Mouse (Mus musculus): ENCODE results near the gene Hsdl1. TPM values are rescaled to one million over a fixed set of nuclear protein-coding genes. Genes with fewer than 3 reads are reported as not detected.

The Hsdl1 gene
- polyA plus RNA-seq, 2 experiments = 6.9 to 17.0 TPM

DNA sequence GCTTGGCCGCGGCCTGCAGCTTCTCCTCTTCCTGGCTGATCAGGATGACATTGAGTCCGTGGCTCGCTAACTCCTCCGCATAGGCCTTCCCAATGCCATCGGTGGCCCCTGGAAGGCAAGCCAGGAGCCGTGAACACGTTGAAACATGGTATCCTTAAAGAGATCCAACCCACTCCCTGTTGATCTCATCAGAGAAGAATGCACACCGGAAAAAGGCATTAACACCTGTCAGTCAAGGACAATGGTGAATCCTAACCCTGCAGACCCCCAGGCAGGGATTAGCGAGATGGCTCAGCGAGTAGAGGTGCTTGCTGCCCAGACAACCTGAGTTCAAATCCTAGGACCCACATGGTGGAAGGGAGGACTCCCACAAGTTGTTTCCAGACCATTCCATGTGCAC lies 8.6 kb downstream of the Hsdl1 start:
- Histone ChIP-seq H3K4me1 (replicated peaks; ENCODE audit: control insufficient read depth in 2 of 2, insufficient read depth in 2 of 2, low read length in 1 of 2) (no peaks in the 10 kb centered on the region), H3K27me3 (ENCODE audit: control insufficient read depth, insufficient read depth, low read length) (no peaks in the 10 kb centered on the region), H3K9me3 (ENCODE audit: control insufficient read depth, low read length) (no peaks in the 10 kb centered on the region), H3K9ac (replicated peaks) (no peak overlapping the region), H3K4me2 (ENCODE audit: low read depth) (no peak overlapping the region), H3K27ac (no peak overlapping the region), H3K4me3 (ENCODE audit: insufficient read depth in 1 of 2, low read depth in 2 of 2, low read length in 2 of 2) (no peak overlapping the region), H3K36me3 (replicated peaks; ENCODE audit: control insufficient read depth, insufficient read depth, low read depth) (peaks cover 14% of the 10 kb centered on the region)
- TF ChIP-seq CTCF (IDR thresholded peaks at IDR 0.05; ENCODE audit: low read depth) = no peak
- TF ChIP-seq EP300 (IDR thresholded peaks at IDR 0.05; ENCODE audit: low read depth) = no peak
- 81% methylated on average over 11 of the region's 11 CpGs for WGBS (ENCODE audit: insufficient replicate concordance)
- ATAC-seq (ENCODE audit: insufficient read depth) (no peak), DNase-seq (ENCODE audit: low read depth in 3 of 3, low spot score in 3 of 3) (no peak)

DNA sequence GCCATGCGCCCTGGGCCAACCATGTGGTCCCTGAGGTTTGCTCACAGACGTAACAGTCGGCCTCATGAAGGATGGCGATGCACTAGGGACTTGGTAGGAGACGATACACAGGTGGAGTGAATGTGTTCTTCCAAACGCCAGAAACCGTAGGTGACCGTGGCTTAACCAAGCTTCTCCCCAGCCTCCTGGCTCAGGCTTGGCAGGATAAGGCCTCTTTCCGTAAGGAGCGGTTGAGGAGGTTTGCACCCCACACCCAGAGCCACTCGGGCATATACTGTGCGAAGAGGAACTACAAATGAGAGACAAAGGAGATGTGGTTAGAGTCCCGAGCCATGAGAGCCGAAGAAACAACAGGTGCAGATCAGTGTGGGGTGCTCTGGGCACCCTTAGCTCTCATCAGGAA lies 11.1 kb downstream of the Hsdl1 start:
- WGBS (ENCODE audit: insufficient replicate concordance) = 81% methylated on average over 14 of the region's 14 CpGs
- Histone ChIP-seq H3K4me2 (ENCODE audit: low read depth) (no peak overlapping the region), H3K9me3 (ENCODE audit: control insufficient read depth, low read length) (no peaks in the 10 kb centered on the region), H3K9ac (replicated peaks) (no peak overlapping the region), H3K27me3 (ENCODE audit: control insufficient read depth, insufficient read depth, low read length) (no peaks in the 10 kb centered on the region), H3K4me3 (ENCODE audit: insufficient read depth in 1 of 2, low read depth in 2 of 2, low read length in 2 of 2) (no peak overlapping the region), H3K36me3 (replicated peaks; ENCODE audit: control insufficient read depth, insufficient read depth, low read depth) (peaks cover 14% of the 10 kb centered on the region), H3K27ac (no peak overlapping the region), H3K4me1 (replicated peaks; ENCODE audit: control insufficient read depth in 2 of 2, insufficient read depth in 2 of 2, low read length in 1 of 2) (peaks cover 0 to 6% of the 10 kb centered on the region in 2 experiments; a peak in 3 of 4 replicates)
- TF ChIP-seq CTCF (IDR thresholded peaks at IDR 0.05; ENCODE audit: low read depth) (no peak), EP300 (IDR thresholded peaks at IDR 0.05; ENCODE audit: low read depth) (no peak)
- no peak for DNase-seq (ENCODE audit: low read depth in 3 of 3, low spot score in 3 of 3)
- no peak for ATAC-seq (ENCODE audit: insufficient read depth)

DNA sequence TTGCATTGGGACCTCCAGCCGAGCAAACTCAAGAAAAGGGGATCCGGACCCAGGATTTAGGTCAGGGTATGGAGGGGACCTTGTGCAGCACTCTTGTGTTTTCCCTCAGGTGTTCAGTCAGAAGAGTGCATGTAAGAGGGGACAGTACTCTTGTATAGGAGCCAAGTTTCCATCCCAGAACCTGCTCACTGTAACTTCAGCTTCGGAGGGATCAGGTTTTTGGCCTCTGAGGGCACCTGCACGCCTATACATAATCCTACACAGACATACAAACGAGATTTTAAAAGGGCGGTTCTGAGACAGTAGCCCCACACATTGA lies 15.6 kb downstream of the Hsdl1 start:
- Histone ChIP-seq H3K4me2 (ENCODE audit: low read depth) (peak overlapping the region; percentile 76), H3K27me3 (ENCODE audit: control insufficient read depth, insufficient read depth, low read length) (no peaks in the 10 kb centered on the region), H3K36me3 (replicated peaks; ENCODE audit: control insufficient read depth, insufficient read depth, low read depth) (peaks cover 8% of the 10 kb centered on the region), H3K9ac (replicated peaks) (peak overlapping the region; percentile 57), H3K27ac (peak overlapping the region; percentile 7; the same call in 1 of the 2 replicates), H3K4me3 (ENCODE audit: insufficient read depth in 1 of 2, low read depth in 2 of 2, low read length in 2 of 2) (peak overlapping the region; percentile 59 to 78; a peak in 2 of 4 replicates), H3K9me3 (ENCODE audit: control insufficient read depth, low read length) (no peaks in the 10 kb centered on the region), H3K4me1 (replicated peaks; ENCODE audit: control insufficient read depth in 2 of 2, insufficient read depth in 2 of 2, low read length in 1 of 2) (peaks cover 6 to 14% of the 10 kb centered on the region in 2 experiments)
- no peak for DNase-seq (ENCODE audit: low read depth in 3 of 3, low spot score in 3 of 3)
- WGBS (ENCODE audit: insufficient replicate concordance) = 77% methylated on average over 6 of the region's 6 CpGs
- no peak for ATAC-seq (ENCODE audit: insufficient read depth)
- TF ChIP-seq CTCF (IDR thresholded peaks at IDR 0.05; ENCODE audit: low read depth) (no peak), EP300 (IDR thresholded peaks at IDR 0.05; ENCODE audit: low read depth) (no peak)

DNA sequence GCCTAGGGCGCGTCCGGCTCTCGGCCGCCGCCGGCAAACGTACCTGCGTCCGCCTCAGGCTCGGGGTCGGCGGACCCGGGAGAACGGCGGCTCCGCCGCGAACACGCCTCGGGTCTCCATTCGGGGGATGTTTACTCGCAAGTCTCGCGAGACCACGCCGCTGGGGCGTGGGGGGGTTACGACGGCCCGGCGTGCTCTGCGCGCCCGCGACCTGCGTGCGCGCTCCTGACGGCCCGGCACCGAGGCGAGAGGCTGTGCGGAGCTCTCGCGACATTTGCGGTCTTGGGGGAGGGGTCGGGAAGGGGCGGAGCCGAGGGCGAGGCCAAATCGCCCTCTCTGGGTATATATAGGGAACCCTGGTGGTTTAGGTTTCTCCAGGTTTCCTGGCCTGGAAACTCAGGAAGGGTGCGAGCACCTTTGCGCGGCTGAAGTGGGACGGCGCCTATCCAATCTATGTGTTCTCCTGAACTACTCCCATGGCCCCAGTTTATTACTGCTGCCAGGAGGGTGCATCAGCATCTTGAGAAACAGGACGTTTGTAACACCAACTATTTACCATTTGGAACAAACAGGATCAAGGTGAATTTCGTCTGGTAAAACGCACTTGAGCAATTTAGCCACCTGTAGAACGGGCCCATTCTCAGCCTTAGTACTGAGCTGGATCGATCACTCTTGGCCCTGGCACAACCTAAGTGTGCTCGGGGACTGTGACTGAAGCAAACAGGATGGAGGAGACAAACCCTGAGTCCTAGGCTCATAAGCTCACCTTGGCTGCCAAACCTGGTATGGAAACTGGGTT lies 16.2 kb downstream of the Hsdl1 start, which contains the start of gene Mbtps1:
Mbtps1 (minus strand) TSS at position 133 of the 799 bp plus-strand sequence.
- 4% methylated on average over 63 of the region's 63 CpGs for WGBS (ENCODE audit: insufficient replicate concordance)
- peak within 1 kb of the TSS; percentile 76 for H3K4me2 ChIP-seq (ENCODE audit: low read depth)
- peak within 1 kb of the TSS; percentile 78 to 95 for H3K4me3 ChIP-seq (ENCODE audit: insufficient read depth in 1 of 2, low read depth in 2 of 2, low read length in 2 of 2)
- no peaks in the 10 kb centered on the region for H3K27me3 ChIP-seq (ENCODE audit: control insufficient read depth, insufficient read depth, low read length)
- peak; percentile 57 for TF ChIP-seq EP300 (IDR thresholded peaks at IDR 0.05; ENCODE audit: low read depth)
- TF ChIP-seq CTCF (IDR thresholded peaks at IDR 0.05; ENCODE audit: low read depth) = no peak
- peaks cover 4% of the 10 kb centered on the region for H3K36me3 ChIP-seq (replicated peaks; ENCODE audit: control insufficient read depth, insufficient read depth, low read depth)
- peak within 1 kb of the TSS; percentile 76 for H3K9ac ChIP-seq (replicated peaks)
- DNase-seq (ENCODE audit: low read depth in 3 of 3, low spot score in 3 of 3) (peak; percentile 90 to 94 (median 94)), ATAC-seq (ENCODE audit: insufficient read depth) (peak; percentile 97)
- peaks cover 10 to 14% of the 10 kb centered on the region in 2 experiments for H3K4me1 ChIP-seq (replicated peaks; ENCODE audit: control insufficient read depth in 2 of 2, insufficient read depth in 2 of 2, low read length in 1 of 2)
- H3K27ac ChIP-seq = peak within 1 kb of the TSS; percentile 58
- no peaks in the 10 kb centered on the region for H3K9me3 ChIP-seq (ENCODE audit: control insufficient read depth, low read length)

DNA sequence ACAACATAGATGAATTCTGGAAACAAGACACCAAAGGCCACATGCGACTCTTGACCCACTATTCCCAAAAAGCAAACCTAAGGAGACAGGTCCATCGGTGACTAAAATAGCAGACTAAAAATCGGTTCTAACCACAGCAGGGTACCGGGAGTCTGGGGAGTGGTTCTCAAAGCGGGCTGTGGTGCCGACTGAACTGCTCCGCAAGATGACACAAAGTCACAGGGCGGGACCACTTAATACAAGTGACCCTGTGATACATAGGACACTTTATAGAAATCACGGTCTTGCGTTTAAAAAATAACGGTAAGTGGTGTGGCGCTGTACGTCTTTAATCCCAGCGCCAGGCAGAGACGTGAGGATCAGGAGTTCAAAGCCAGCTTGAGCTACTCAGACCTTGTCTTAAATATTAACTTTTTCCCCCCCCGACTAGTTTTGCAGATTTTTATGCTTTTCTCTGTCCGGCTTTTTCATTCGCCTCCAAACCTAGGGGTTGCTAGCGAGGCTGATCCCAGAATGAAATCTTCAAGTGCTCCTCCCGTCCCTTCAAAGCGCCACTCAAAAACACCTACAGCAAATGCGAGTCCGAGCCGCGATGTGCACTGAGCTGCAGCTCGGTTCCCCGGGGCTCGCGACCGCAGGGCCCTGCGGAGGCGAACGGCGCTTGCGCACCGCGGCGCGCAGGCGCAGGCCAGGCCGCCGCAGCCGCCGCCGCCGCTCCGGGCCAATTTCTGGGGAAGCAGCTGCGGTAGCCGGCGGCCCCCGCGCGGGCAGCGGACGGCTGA lies 17.0 kb downstream of the Hsdl1 start:
- Histone ChIP-seq H3K9me3 (ENCODE audit: control insufficient read depth, low read length) (no peaks in the 10 kb centered on the region), H3K4me2 (ENCODE audit: low read depth) (peak overlapping the region; percentile 76), H3K9ac (replicated peaks) (peak overlapping the region; percentile 76), H3K4me1 (replicated peaks; ENCODE audit: control insufficient read depth in 2 of 2, insufficient read depth in 2 of 2, low read length in 1 of 2) (peaks cover 14 to 19% of the 10 kb centered on the region in 2 experiments), H3K27me3 (ENCODE audit: control insufficient read depth, insufficient read depth, low read length) (no peaks in the 10 kb centered on the region), H3K4me3 (ENCODE audit: insufficient read depth in 1 of 2, low read depth in 2 of 2, low read length in 2 of 2) (peak overlapping the region; percentile 78 to 95), H3K36me3 (replicated peaks; ENCODE audit: control insufficient read depth, insufficient read depth, low read depth) (no peaks in the 10 kb centered on the region; the same call in 1 of the 2 replicates), H3K27ac (peak overlapping the region; percentile 58)
- ATAC-seq (ENCODE audit: insufficient read depth) (peak; percentile 91), DNase-seq (ENCODE audit: low read depth in 3 of 3, low spot score in 3 of 3) (peak in 2 of 3 experiments; percentile 55 to 59)
- under 1% methylated on average over 55 of the region's 55 CpGs for WGBS (ENCODE audit: insufficient replicate concordance)
- TF ChIP-seq CTCF (IDR thresholded peaks at IDR 0.05; ENCODE audit: low read depth) = no peak

Data from liver, embryonic 14.5 days (tissue).